Mouse (Mus musculus): ENCODE measurements at regions not wholly inside any gene's neighbourhood (a gene's known extent, or its start where the extent isn't known, plus 50 kb on each side); places are given as distances from the start of the nearest gene placed in this dataset.
A peak's percentile ranks its signal among the peaks of the same experiment; 100 is the strongest.

- Histone ChIP-seq H3K4me3 (no peak overlapping the region), H3K4me1 (0 out of 2 replicates have a peak, but pooled peaks cover 3% of the 10 kb centered on the region), H3K27ac (no peak overlapping the region), H3K4me2 (replicated peaks) (no peak overlapping the region), H3K9me3 (no peaks in the 10 kb centered on the region), H3K27me3 (no peaks in the 10 kb centered on the region), H3K36me3 (no peaks in the 10 kb centered on the region), H3K9ac (no peak overlapping the region)
- ATAC-seq (ENCODE audit: low FRiP score, low read depth) = no peak
- WGBS = 36% methylated on average over 1 of the region's 1 CpGs
Measured at GRCm38 (mm10) chr16:15103938-15104337, 197.5 kb downstream of the Efcab1 start.

GRCm38 (mm10) chr16:15107234-15107633, 200.8 kb downstream of the Efcab1 start:
- ATAC-seq (ENCODE audit: low FRiP score, low read depth) = no peak

GRCm38 (mm10) chr16:15113131-15113530, 204.1 kb upstream of the Gm21897 start:
- ATAC-seq (ENCODE audit: low FRiP score, low read depth) = no peak
- Histone ChIP-seq H3K4me2 (replicated peaks) (no peak overlapping the region), H3K27ac (no peak overlapping the region), H3K9me3 (no peaks in the 10 kb centered on the region), H3K36me3 (no peaks in the 10 kb centered on the region), H3K27me3 (no peaks in the 10 kb centered on the region), H3K4me3 (no peak overlapping the region), H3K9ac (no peak overlapping the region), H3K4me1 (peaks cover 24% of the 10 kb centered on the region)
- WGBS = 37% methylated on average over 2 of the region's 2 CpGs

More at GRCm38 (mm10) chr16:15107234-15107633, 200.8 kb downstream of the Efcab1 start:
- Histone ChIP-seq H3K9ac (no peak overlapping the region), H3K9me3 (no peaks in the 10 kb centered on the region), H3K4me1 (no peaks in the 10 kb centered on the region), H3K4me2 (replicated peaks) (no peak overlapping the region), H3K36me3 (no peaks in the 10 kb centered on the region), H3K4me3 (no peak overlapping the region), H3K27ac (no peak overlapping the region), H3K27me3 (no peaks in the 10 kb centered on the region)
- WGBS = 97% methylated on average over 1 of the region's 1 CpGs

GRCm38 (mm10) chr16:15113989-15114556, 203.2 kb upstream of the Gm21897 start:
- H3K36me3 ChIP-seq = no peaks in the 10 kb centered on the region
- H3K4me2 ChIP-seq (replicated peaks) = peak overlapping the region; percentile 14; the same call in 1 of the 2 replicates
- no peak overlapping the region for H3K4me3 ChIP-seq
- ATAC-seq (ENCODE audit: low FRiP score, low read depth) = no peak
- H3K27ac ChIP-seq = peak overlapping the region; percentile 28; the same call in 1 of the 2 replicates
- H3K9me3 ChIP-seq = no peaks in the 10 kb centered on the region
- WGBS = 15% methylated on average over 5 of the region's 5 CpGs
- peaks cover 24% of the 10 kb centered on the region for H3K4me1 ChIP-seq
- no peaks in the 10 kb centered on the region for H3K27me3 ChIP-seq
- H3K9ac ChIP-seq = 0 out of 2 replicates have a peak overlapping the region, but pooled peaks have one; percentile 25

GRCm38 (mm10) chr16:15114574-15115230, 202.6 kb upstream of the Gm21897 start:
- 0 out of 2 replicates have a peak overlapping the region, but pooled peaks have one; percentile 14 for H3K4me2 ChIP-seq (replicated peaks)

GRCm38 (mm10) chr16:15115386-15115785, 201.9 kb upstream of the Gm21897 start:
- WGBS = 33% methylated on average over 2 of the region's 2 CpGs
- H3K4me3 ChIP-seq = no peak overlapping the region
- H3K9ac ChIP-seq = no peak overlapping the region
- no peaks in the 10 kb centered on the region for H3K36me3 ChIP-seq
- H3K9me3 ChIP-seq = no peaks in the 10 kb centered on the region
- no peak overlapping the region for H3K4me2 ChIP-seq (replicated peaks)
- ATAC-seq (ENCODE audit: low FRiP score, low read depth) = no peak; the same call in 1 of the 2 replicates
- H3K4me1 ChIP-seq = peaks cover 24% of the 10 kb centered on the region
- H3K27me3 ChIP-seq = no peaks in the 10 kb centered on the region
- no peak overlapping the region for H3K27ac ChIP-seq

More at GRCm38 (mm10) chr16:15114574-15115230, 202.6 kb upstream of the Gm21897 start:
- H3K4me1 ChIP-seq = peaks cover 24% of the 10 kb centered on the region
- H3K4me3 ChIP-seq = no peak overlapping the region
- H3K9me3 ChIP-seq = no peaks in the 10 kb centered on the region
- no peaks in the 10 kb centered on the region for H3K27me3 ChIP-seq
- no peaks in the 10 kb centered on the region for H3K36me3 ChIP-seq
- peak; percentile 49; the same call in 1 of the 2 replicates for ATAC-seq (ENCODE audit: low FRiP score, low read depth)
- 0 out of 2 replicates have a peak overlapping the region, but pooled peaks have one; percentile 25 for H3K9ac ChIP-seq
- no peak overlapping the region for H3K27ac ChIP-seq
- 34% methylated on average over 4 of the region's 4 CpGs for WGBS

- Histone ChIP-seq H3K4me2 (replicated peaks) (no peak overlapping the region), H3K27ac (no peak overlapping the region), H3K9me3 (no peaks in the 10 kb centered on the region), H3K36me3 (no peaks in the 10 kb centered on the region), H3K27me3 (no peaks in the 10 kb centered on the region), H3K4me3 (no peak overlapping the region), H3K4me1 (peaks cover 12% of the 10 kb centered on the region), H3K9ac (no peak overlapping the region)
- no peak for ATAC-seq (ENCODE audit: low FRiP score, low read depth)
- WGBS = 92% methylated on average over 1 of the region's 1 CpGs
Measured at GRCm38 (mm10) chr16:15119799-15120198, 197.5 kb upstream of the Gm21897 start.

- Histone ChIP-seq H3K4me1 (no peaks in the 10 kb centered on the region), H3K27ac (no peak overlapping the region), H3K4me2 (replicated peaks) (no peak overlapping the region), H3K36me3 (no peaks in the 10 kb centered on the region), H3K9me3 (no peaks in the 10 kb centered on the region), H3K27me3 (no peaks in the 10 kb centered on the region), H3K9ac (no peak overlapping the region), H3K4me3 (no peak overlapping the region)
- ATAC-seq (ENCODE audit: low FRiP score, low read depth) = no peak
- 71% methylated on average over 2 of the region's 2 CpGs for WGBS
Measured at GRCm38 (mm10) chr16:15128996-15129395, 188.3 kb upstream of the Gm21897 start.

- no peak for ATAC-seq (ENCODE audit: low FRiP score, low read depth)
- Histone ChIP-seq H3K4me2 (replicated peaks) (no peak overlapping the region), H3K4me1 (no peaks in the 10 kb centered on the region), H3K9ac (no peak overlapping the region), H3K4me3 (no peak overlapping the region), H3K36me3 (no peaks in the 10 kb centered on the region), H3K27me3 (no peaks in the 10 kb centered on the region), H3K27ac (no peak overlapping the region), H3K9me3 (no peaks in the 10 kb centered on the region)
- WGBS = 76% methylated on average over 2 of the region's 2 CpGs
Measured at GRCm38 (mm10) chr16:15129806-15130205, 187.5 kb upstream of the Gm21897 start.

- Histone ChIP-seq H3K27ac (no peak overlapping the region), H3K36me3 (no peaks in the 10 kb centered on the region), H3K4me1 (peaks cover 6% of the 10 kb centered on the region; the same call in 1 of the 2 replicates), H3K9ac (no peak overlapping the region), H3K27me3 (no peaks in the 10 kb centered on the region), H3K4me3 (no peak overlapping the region), H3K9me3 (no peaks in the 10 kb centered on the region), H3K4me2 (replicated peaks) (no peak overlapping the region)
- 75% methylated on average over 2 of the region's 2 CpGs for WGBS
- ATAC-seq (ENCODE audit: low FRiP score, low read depth) = no peak
Measured at GRCm38 (mm10) chr16:15157852-15158251, 159.4 kb upstream of the Gm21897 start.

- no peak overlapping the region for H3K9ac ChIP-seq
- 83% methylated on average over 3 of the region's 3 CpGs for WGBS
Measured at GRCm38 (mm10) chr16:15175516-15175915, 141.7 kb upstream of the Gm21897 start.

GRCm38 (mm10) chr16:15185714-15186113, 131.5 kb upstream of the Gm21897 start:
- 86% methylated on average over 1 of the region's 1 CpGs for WGBS
- no peak for ATAC-seq (ENCODE audit: low FRiP score, low read depth)
- no peaks in the 10 kb centered on the region for H3K4me1 ChIP-seq
- no peak overlapping the region for H3K27ac ChIP-seq
- peaks cover under 1% of the 10 kb centered on the region; the same call in 1 of the 2 replicates for H3K9me3 ChIP-seq
- no peaks in the 10 kb centered on the region for H3K27me3 ChIP-seq
- H3K36me3 ChIP-seq = no peaks in the 10 kb centered on the region
- H3K4me3 ChIP-seq = no peak overlapping the region
- H3K4me2 ChIP-seq (replicated peaks) = no peak overlapping the region
- H3K9ac ChIP-seq = no peak overlapping the region

More at GRCm38 (mm10) chr16:15175516-15175915, 141.7 kb upstream of the Gm21897 start:
- Histone ChIP-seq H3K4me3 (no peak overlapping the region), H3K4me1 (no peaks in the 10 kb centered on the region), H3K36me3 (no peaks in the 10 kb centered on the region), H3K27ac (no peak overlapping the region), H3K27me3 (no peaks in the 10 kb centered on the region), H3K9me3 (peaks cover 16% of the 10 kb centered on the region), H3K4me2 (replicated peaks) (no peak overlapping the region)
- ATAC-seq (ENCODE audit: low FRiP score, low read depth) = no peak
